10 mouse cellular contexts compared by ENCODE assay signal in genomic region chr12:49974591-49975323, GRCm38 (mm10).
DNase-seq lines count a peak whose midpoint lies in the region; ATAC-seq lines count a peak whose summit lies in the region.
"Had no signal": no experiment of that assay in that cellular context is flagged by ENCODE, and none has a peak within 500 bp of the region (broad histone marks: within the 10 kb centered on the region; RNA-seq: fewer than 3 reads in every experiment).

No protein-coding gene starts in this region.

- no peaks in the 10 kb centered on the region for H3K9me3 ChIP-seq in midbrain, embryonic 12.5 days
- H3K9me3 ChIP-seq in midbrain, embryonic 15.5 days = no peaks in the 10 kb centered on the region
- no peaks in the 10 kb centered on the region for H3K9me3 ChIP-seq in forebrain, embryonic 14.5 days (replicated peaks; ENCODE audit: control insufficient read depth, low read length)
- no peaks in the 10 kb centered on the region for H3K9me3 ChIP-seq in neural tube, embryonic 13.5 days

- H3K27me3 ChIP-seq in midbrain, embryonic 12.5 days = peaks cover 16% of the 10 kb centered on the region
- H3K27me3 ChIP-seq in midbrain, embryonic 15.5 days (replicated peaks) = no peaks in the 10 kb centered on the region
- no peaks in the 10 kb centered on the region for H3K27me3 ChIP-seq in forebrain, embryonic 14.5 days (replicated peaks; ENCODE audit: control insufficient read depth, insufficient read depth, low read length)
- H3K27me3 ChIP-seq in neural tube, embryonic 13.5 days = peaks cover 22% of the 10 kb centered on the region

- H3K4me3 ChIP-seq in midbrain, embryonic 12.5 days = no peak overlapping the region
- no peak overlapping the region for H3K4me3 ChIP-seq in midbrain, embryonic 15.5 days
- H3K4me3 ChIP-seq in forebrain, embryonic 14.5 days (ENCODE audit: low read depth, low read length) = no peak overlapping the region
- no peak overlapping the region for H3K4me3 ChIP-seq in neural tube, embryonic 13.5 days

- no peak overlapping the region for H3K9ac ChIP-seq in midbrain, embryonic 12.5 days (replicated peaks)
- H3K9ac ChIP-seq in midbrain, embryonic 15.5 days = no peak overlapping the region
- H3K9ac ChIP-seq in forebrain, embryonic 14.5 days (ENCODE audit: low read length) = no peak overlapping the region
- no peak overlapping the region for H3K9ac ChIP-seq in neural tube, embryonic 13.5 days

- H3K4me1 ChIP-seq in midbrain, embryonic 12.5 days = no peaks in the 10 kb centered on the region; the same call in 1 of the 2 replicates
- H3K4me1 ChIP-seq in midbrain, embryonic 15.5 days = no peaks in the 10 kb centered on the region
- peaks cover 4% of the 10 kb centered on the region; the same call in 1 of the 2 replicates for H3K4me1 ChIP-seq in forebrain, embryonic 14.5 days (ENCODE audit: control insufficient read depth, insufficient read depth, low read length)
- no peaks in the 10 kb centered on the region for H3K4me1 ChIP-seq in neural tube, embryonic 13.5 days (replicated peaks)

- WGBS in midbrain, embryonic 12.5 days = 19% methylated on average over 2 of the region's 2 CpGs
- 16% methylated on average over 2 of the region's 2 CpGs for WGBS in midbrain, embryonic 15.5 days
- 8% methylated on average over 2 of the region's 2 CpGs for WGBS in forebrain, embryonic 14.5 days
- WGBS in neural tube, embryonic 13.5 days = 23% methylated on average over 2 of the region's 2 CpGs

- peak; percentile 79; the same call in 1 of the 2 replicates for ATAC-seq in midbrain, embryonic 12.5 days (ENCODE audit: low FRiP score, low read depth)
- ATAC-seq in midbrain, embryonic 15.5 days (replicated peaks) = no peak
- peak; percentile 88 for ATAC-seq in forebrain, embryonic 14.5 days
- 0 out of 2 replicates have a peak, but pooled peaks have one; percentile 27 for ATAC-seq in neural tube, embryonic 13.5 days (ENCODE audit: low read depth)

- peak; percentile 7 for DNase-seq in gastrocnemius, adult 18-20 months (ENCODE audit: low spot score)
- DNase-seq in gastrocnemius, adult 8-10 months (ENCODE audit: low spot score in 2 of 2) = no peak
- peak; percentile 90 for DNase-seq in forebrain, embryonic 14.5 days (ENCODE audit: low spot score)
- DNase-seq in natural killer cell, adult 2 months (ENCODE audit: low spot score in 2 of 2) = no peak
- no peak for DNase-seq in gastrocnemius, postnatal 10 days

- no peak overlapping the region for H3K27ac ChIP-seq in midbrain, embryonic 12.5 days (replicated peaks)
- no peak overlapping the region for H3K27ac ChIP-seq in midbrain, embryonic 15.5 days
- peak overlapping the region; percentile 27; the same call in 1 of the 2 replicates for H3K27ac ChIP-seq in forebrain, embryonic 14.5 days (ENCODE audit: low read depth, low read length)
- no peak overlapping the region for H3K27ac ChIP-seq in neural tube, embryonic 13.5 days (replicated peaks)
- H3K27ac ChIP-seq: kidney, postnatal 0 days; stomach, postnatal 0 days had no signal

- H3K36me3 ChIP-seq in midbrain, embryonic 12.5 days = no peaks in the 10 kb centered on the region
- H3K36me3 ChIP-seq in midbrain, embryonic 15.5 days (replicated peaks) = no peaks in the 10 kb centered on the region
- no peaks in the 10 kb centered on the region for H3K36me3 ChIP-seq in forebrain, embryonic 14.5 days (ENCODE audit: control insufficient read depth, insufficient read depth, low read length)
- no peaks in the 10 kb centered on the region for H3K36me3 ChIP-seq in neural tube, embryonic 13.5 days

- no peak overlapping the region for H3K4me2 ChIP-seq in midbrain, embryonic 12.5 days (replicated peaks)
- no peak overlapping the region for H3K4me2 ChIP-seq in midbrain, embryonic 15.5 days
- H3K4me2 ChIP-seq in forebrain, embryonic 14.5 days (ENCODE audit: low read length) = no peak overlapping the region
- H3K4me2 ChIP-seq in neural tube, embryonic 13.5 days = no peak overlapping the region

Comparison
In these comparisons a context has a peak if more than half of its experiments do, and no peak if none do; other contexts are left out.
1. DNase-seq: peak in gastrocnemius, adult 18-20 months (single experiment) and forebrain, embryonic 14.5 days (single experiment); none in gastrocnemius, adult 8-10 months (0 of 2), natural killer cell, adult 2 months (0 of 2) and gastrocnemius, postnatal 10 days (single experiment).